Mouse (Mus musculus) CD8-positive naive resting alpha-beta T cell, adult 57 days (primary cell): ENCODE data around the gene Clec4d. TPM values are rescaled to one million over a fixed set of nuclear protein-coding genes. Genes with fewer than 3 reads are reported as not detected.

Experiments used
- total RNA-seq: library from RNA; stranded (reverse); gene quantifications from one replicate; pipeline ENCODE4 v1.2.4, GENCODE M21; 2023

Gene Clec4d
- not detected for total RNA-seq

GRCm38 (mm10) chr6:123261555-123262161, at the start of gene Clec4d:
TSS of gene Clec4d (plus strand) at chr6:123262111.

GRCm38 (mm10) chr6:123229644-123230043, 32.3 kb upstream of the Clec4d start, which contains the start of gene Clec4n:
TSS of gene Clec4n (plus strand) at chr6:123229843.

GRCm38 (mm10) chr6:123289753-123290152, 27.8 kb downstream of the Clec4d start, which contains the start of gene Clec4e:
TSS of gene Clec4e (minus strand) at chr6:123289870.

GRCm38 (mm10) chr6:123308033-123308432, 46.1 kb downstream of the Clec4d start, which contains the start of gene Vmn2r19:
TSS of gene Vmn2r19 (plus strand) at chr6:123308333.

Other genes with a start within 250 kb of the Clec4d start
- gene Clec4b1, start 212.1 kb upstream of the Clec4d start, total RNA-seq = not detected
- gene Clec4a2, start 155.7 kb upstream of the Clec4d start, total RNA-seq = 1.5 TPM
- gene Clec4b2, start 89.2 kb upstream of the Clec4d start, total RNA-seq = not detected
- 0.61 TPM for gene Clec4n, start 32.3 kb upstream of the Clec4d start, total RNA-seq
- 2.7 TPM for gene Clec4e, start 27.8 kb downstream of the Clec4d start, total RNA-seq
- gene Vmn2r19, start 46.2 kb downstream of the Clec4d start, total RNA-seq = not detected
- gene Vmn2r20, start 156.0 kb downstream of the Clec4d start, total RNA-seq = 0.03 TPM